Mouse (Mus musculus) liver, embryonic 11.5 days (tissue): ENCODE results near the gene Arsg. TPM values are rescaled to one million over a fixed set of nuclear protein-coding genes. Genes with fewer than 3 reads are reported as not detected.
A peak's percentile ranks its signal among the peaks of the same experiment; 100 is the strongest.

Source experiments
- ATAC-seq: fragments of 200-750 bp; cut with Nextera tagmentation; replicated peaks from 2 replicates; pipeline ENCODE4 v1.8.0; 2017; ENCODE audit warnings: moderate number of reproducible peaks, mild to moderate bottlenecking, moderate TSS enrichment, moderate library complexity; ENCODE audit not compliant: low FRiP score
- DNase-seq: peaks from one replicate; pipeline ENCODE4 v3.0.0-alpha.2; 2017; ENCODE audit warnings: low spot score
- H3K27ac ChIP-seq: fragments of 300-500 bp; sonication (generic); 2 replicates; pipeline ENCODE4 v1.5.1; 2014; ENCODE audit warnings: mild to moderate bottlenecking, low read depth, low read length, control low read depth
- H3K27me3 ChIP-seq: fragments of 300-500 bp; sonication (generic); replicated peaks from 2 replicates; pipeline ENCODE4 v1.6.1; 2014; ENCODE audit warnings: low read length, mixed read lengths; ENCODE audit not compliant: control insufficient read depth, insufficient read depth
- H3K36me3 ChIP-seq: fragments of 300-500 bp; sonication (generic); 2 replicates; pipeline ENCODE4 v1.6.1; 2014; ENCODE audit warnings: mild to moderate bottlenecking, low read length, moderate library complexity, mixed read lengths; ENCODE audit not compliant: control insufficient read depth, insufficient read depth
- H3K4me1 ChIP-seq: fragments of 300-500 bp; sonication (generic); replicated peaks from 2 replicates; pipeline ENCODE4 v1.6.1; 2014; ENCODE audit warnings: low read length, mixed read lengths; ENCODE audit not compliant: control insufficient read depth, insufficient read depth
- H3K4me2 ChIP-seq: fragments of 300-500 bp; sonication (generic); 2 replicates; pipeline ENCODE4 v1.6.1; 2014; ENCODE audit warnings: mild to moderate bottlenecking, control low read depth, moderate library complexity
- H3K4me3 ChIP-seq: fragments of 300-500 bp; sonication (generic); 2 replicates; pipeline ENCODE4 v1.5.1; 2014; ENCODE audit warnings: low read depth, low read length, control low read depth
- H3K9ac ChIP-seq: fragments of 300-500 bp; sonication (generic); 2 replicates; pipeline ENCODE4 v1.6.1; 2014; ENCODE audit warnings: low read depth, low read length, control low read depth
- H3K9me3 ChIP-seq: fragments of 300-500 bp; sonication (generic); 2 replicates; pipeline ENCODE4 v1.6.1; 2016; ENCODE audit warnings: low read length, inconsistent platforms, mixed read lengths; ENCODE audit not compliant: control insufficient read depth
- WGBS: fragments of 180-500 bp; shearing (Covaris S2); extraction: QIAGEN DNeasy Blood & Tissue Kit; methylation state at CpG from one replicate; pipeline ENCODE4 v1.1.7; 2014; 5-methylcytosine and 5-hydroxymethylcytosine counted together
- polyA plus RNA-seq: library from polyadenylated mRNA; unstranded; fragments of >200 nt; fragmentation: Nextera tagmentation; extraction: Ambion mirVana; gene quantifications from 2 replicates; pipeline ENCODE4 v1.2.1, GENCODE M21; 2014

Arsg gene
- polyA plus RNA-seq, 1 experiment from 2014 or later = 5.8 TPM

DNA sequence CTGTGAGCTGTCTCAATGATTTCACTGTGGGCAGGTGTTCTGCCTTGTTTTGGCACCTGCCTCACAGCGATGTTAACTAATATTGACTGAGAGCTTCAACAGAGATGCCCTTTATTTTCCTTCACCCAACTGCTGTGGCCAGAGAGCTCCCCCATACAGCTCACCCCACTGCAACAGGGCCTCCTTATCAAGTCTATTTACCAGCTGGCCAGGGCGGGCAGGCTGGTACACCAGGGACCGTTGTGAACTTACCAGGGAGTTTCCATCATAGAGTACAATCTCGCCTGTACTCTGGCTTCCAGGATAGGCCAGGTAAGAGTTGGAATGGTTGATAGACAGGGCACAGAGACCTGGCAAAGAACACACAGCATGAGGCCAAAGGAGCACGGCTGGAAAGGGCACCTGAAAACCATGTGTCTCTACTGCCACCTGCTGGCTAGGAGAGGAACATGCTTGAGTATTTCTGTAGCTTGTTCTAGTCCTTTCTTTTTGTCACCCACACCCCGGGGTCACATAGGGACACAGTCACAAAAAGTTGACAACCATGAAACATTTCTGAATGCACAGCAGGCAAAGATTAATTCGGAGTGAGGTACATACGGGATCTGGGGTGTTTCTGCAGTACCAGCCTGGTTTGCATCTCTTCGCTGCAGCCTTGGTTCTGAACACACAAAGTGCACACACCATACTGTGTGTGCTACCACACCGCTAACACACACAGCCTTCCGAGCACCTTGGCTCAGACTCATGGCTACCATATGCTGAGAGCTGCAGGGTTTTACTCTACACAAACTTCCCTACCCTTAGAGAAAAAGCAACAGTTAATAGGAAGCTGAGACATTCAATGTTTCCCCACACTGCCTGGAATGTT is 111.9 kb downstream of the Arsg start:
- H3K9ac ChIP-seq = peak overlapping the region; percentile 0; the same call in 1 of the 2 replicates
- peaks cover 40% of the 10 kb centered on the region for H3K4me1 ChIP-seq
- H3K27ac ChIP-seq = peak overlapping the region; percentile 38; the same call in 1 of the 2 replicates
- H3K4me2 ChIP-seq = peak overlapping the region; percentile 12; the same call in 1 of the 2 replicates
- no peak overlapping the region for H3K4me3 ChIP-seq
- DNase-seq = peak; percentile 69
- H3K9me3 ChIP-seq = no peaks in the 10 kb centered on the region
- ATAC-seq = peak; percentile 32
- 37% methylated on average over 11 of the region's 11 CpGs for WGBS
- H3K27me3 ChIP-seq = no peaks in the 10 kb centered on the region
- H3K36me3 ChIP-seq = peaks cover 2% of the 10 kb centered on the region; the same call in 1 of the 2 replicates

- no peaks in the 10 kb centered on the region for H3K27me3 ChIP-seq
- no peak overlapping the region for H3K27ac ChIP-seq
- no peak overlapping the region for H3K4me3 ChIP-seq
- H3K36me3 ChIP-seq = no peaks in the 10 kb centered on the region; the same call in 1 of the 2 replicates
- no peaks in the 10 kb centered on the region for H3K9me3 ChIP-seq
- 55% methylated on average over 2 of the region's 2 CpGs for WGBS
- H3K4me2 ChIP-seq = no peak overlapping the region
- no peak overlapping the region for H3K9ac ChIP-seq
- peaks cover 40% of the 10 kb centered on the region for H3K4me1 ChIP-seq
- ATAC-seq (no peak), DNase-seq (no peak)
These were observed 113.2 kb downstream of the Arsg start for GRCm38 (mm10) chr11:109586424-109586823.

GRCm38 (mm10) chr11:109587019-109587418 is 113.8 kb downstream of the Arsg start:
- H3K4me1 ChIP-seq = peaks cover 40% of the 10 kb centered on the region
- no peaks in the 10 kb centered on the region for H3K27me3 ChIP-seq
- H3K4me2 ChIP-seq = peak overlapping the region; percentile 53
- peak overlapping the region; percentile 13 for H3K4me3 ChIP-seq
- DNase-seq = no peak
- H3K9me3 ChIP-seq = no peaks in the 10 kb centered on the region
- H3K9ac ChIP-seq = no peak overlapping the region; the same call in 1 of the 2 replicates
- peak; percentile 17; the same call in 1 of the 2 replicates for ATAC-seq
- H3K36me3 ChIP-seq = no peaks in the 10 kb centered on the region; the same call in 1 of the 2 replicates
- 26% methylated on average over 13 of the region's 13 CpGs for WGBS
- H3K27ac ChIP-seq = peak overlapping the region; percentile 62; the same call in 1 of the 2 replicates

DNA sequence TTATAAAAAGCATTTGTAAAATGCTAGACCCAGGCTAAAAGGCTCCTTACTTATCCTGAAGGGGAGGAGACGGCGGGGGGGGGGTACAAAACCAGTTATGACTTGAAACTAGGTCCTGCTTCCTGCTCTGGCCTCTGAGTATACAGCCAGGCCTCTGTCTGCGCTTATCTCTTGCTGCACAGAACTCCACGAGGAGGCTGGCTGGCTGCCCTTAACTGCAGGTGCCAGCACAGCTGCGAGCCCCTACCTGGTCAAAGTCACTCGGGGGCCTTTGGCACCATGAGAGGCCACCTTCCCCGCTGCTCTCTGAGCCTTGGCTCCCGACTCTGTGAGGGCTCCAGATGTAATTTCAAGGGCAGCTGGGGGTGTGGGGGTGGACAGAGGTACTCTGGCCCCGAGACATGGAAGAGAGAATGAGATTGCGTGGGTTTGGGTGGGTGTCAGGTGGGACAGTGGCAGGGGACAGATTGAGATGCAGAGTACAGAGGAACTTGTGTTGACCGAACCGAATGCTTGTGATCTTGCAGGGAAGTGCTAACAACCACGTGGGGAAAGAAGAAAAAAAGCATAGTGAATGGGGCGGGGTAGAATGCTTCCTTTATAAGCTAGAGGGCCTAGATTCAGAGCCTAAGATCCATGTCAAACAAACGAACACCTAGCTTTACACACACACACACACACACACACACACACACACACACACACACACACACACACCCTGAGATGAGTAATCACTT is 114.6 kb downstream of the Arsg start:
- Histone ChIP-seq H3K9me3 (no peaks in the 10 kb centered on the region), H3K4me3 (peak overlapping the region; percentile 13; the same call in 1 of the 2 replicates), H3K9ac (peak overlapping the region; percentile 42; the same call in 1 of the 2 replicates), H3K4me2 (peak overlapping the region; percentile 53), H3K4me1 (peaks cover 37% of the 10 kb centered on the region), H3K27ac (peak overlapping the region; percentile 75; the same call in 1 of the 2 replicates), H3K27me3 (no peaks in the 10 kb centered on the region), H3K36me3 (no peaks in the 10 kb centered on the region; the same call in 1 of the 2 replicates)
- WGBS = 36% methylated on average over 15 of the region's 15 CpGs
- ATAC-seq (peak; percentile 95), DNase-seq (peak; percentile 57)

DNA sequence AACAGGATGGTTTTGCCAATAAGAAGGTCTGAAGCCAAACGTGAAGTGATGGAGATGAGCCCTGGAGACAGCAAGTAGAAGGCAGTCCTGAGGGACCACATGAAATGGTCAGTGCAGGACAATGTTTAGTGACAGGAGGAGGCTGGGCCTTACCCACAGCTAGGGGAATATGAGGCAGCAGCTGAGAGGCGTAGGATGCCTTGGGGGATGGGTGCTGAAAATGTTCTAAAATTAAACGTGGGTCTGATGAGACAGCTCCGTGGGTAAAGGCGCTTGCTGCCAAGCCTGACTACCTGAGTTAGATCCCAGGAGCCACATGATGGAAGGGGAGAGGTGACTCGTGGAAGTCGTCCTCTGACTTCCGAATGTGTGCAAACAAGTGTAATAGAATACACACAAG is 116.8 kb downstream of the Arsg start:
- no peak overlapping the region for H3K4me2 ChIP-seq
- H3K27me3 ChIP-seq = no peaks in the 10 kb centered on the region
- ATAC-seq (no peak), DNase-seq (no peak)
- peaks cover 20% of the 10 kb centered on the region for H3K4me1 ChIP-seq
- H3K27ac ChIP-seq = no peak overlapping the region
- H3K4me3 ChIP-seq = no peak overlapping the region
- WGBS = 84% methylated on average over 8 of the region's 8 CpGs
- no peak overlapping the region for H3K9ac ChIP-seq
- H3K36me3 ChIP-seq = peaks cover 4% of the 10 kb centered on the region
- H3K9me3 ChIP-seq = no peaks in the 10 kb centered on the region

GRCm38 (mm10) chr11:109591511-109591910 is 118.3 kb downstream of the Arsg start:
- WGBS = 85% methylated on average over 4 of the region's 4 CpGs
- Histone ChIP-seq H3K4me1 (peaks cover 15% of the 10 kb centered on the region), H3K9ac (no peak overlapping the region), H3K27me3 (no peaks in the 10 kb centered on the region), H3K27ac (no peak overlapping the region), H3K9me3 (no peaks in the 10 kb centered on the region), H3K36me3 (peaks cover 8% of the 10 kb centered on the region), H3K4me3 (no peak overlapping the region), H3K4me2 (no peak overlapping the region)
- DNase-seq (no peak), ATAC-seq (no peak)

- Histone ChIP-seq H3K4me2 (no peak overlapping the region), H3K9me3 (no peaks in the 10 kb centered on the region), H3K4me1 (peaks cover 2% of the 10 kb centered on the region), H3K27me3 (no peaks in the 10 kb centered on the region), H3K9ac (no peak overlapping the region), H3K27ac (peak overlapping the region; percentile 8; the same call in 1 of the 2 replicates), H3K36me3 (peaks cover 11% of the 10 kb centered on the region), H3K4me3 (no peak overlapping the region)
- WGBS = 48% methylated on average over 6 of the region's 6 CpGs
- DNase-seq (no peak), ATAC-seq (no peak)
These were observed 120.2 kb downstream of the Arsg start for GRCm38 (mm10) chr11:109593200-109593981.

DNA sequence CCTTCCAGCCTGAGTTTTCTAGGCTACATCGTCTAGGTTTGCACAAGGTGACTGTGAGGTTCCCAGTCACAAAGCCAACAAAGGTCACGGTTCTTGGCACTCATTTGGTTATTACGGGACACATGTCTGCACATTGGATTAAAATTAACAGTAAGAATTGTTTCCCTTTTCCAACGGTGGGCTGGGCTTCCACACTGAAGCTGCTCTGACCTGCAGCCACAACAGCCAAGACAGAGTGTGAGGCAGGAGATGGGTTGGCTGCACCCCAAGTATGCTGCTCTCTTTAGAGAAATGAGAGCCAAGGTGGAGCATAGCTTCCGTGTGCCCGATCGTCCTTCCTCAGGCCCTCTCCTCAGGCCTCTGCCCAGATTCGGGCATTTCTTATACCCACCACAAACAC is 121.6 kb downstream of the Arsg start:
- H3K36me3 ChIP-seq = peaks cover 11% of the 10 kb centered on the region
- H3K27me3 ChIP-seq = no peaks in the 10 kb centered on the region
- WGBS = 91% methylated on average over 8 of the region's 8 CpGs
- H3K4me1 ChIP-seq = no peaks in the 10 kb centered on the region
- H3K4me2 ChIP-seq = no peak overlapping the region
- H3K9me3 ChIP-seq = no peaks in the 10 kb centered on the region
- no peak overlapping the region for H3K4me3 ChIP-seq
- DNase-seq (no peak), ATAC-seq (no peak)
- H3K9ac ChIP-seq = no peak overlapping the region
- no peak overlapping the region for H3K27ac ChIP-seq
